Mouse (Mus musculus) heart, embryonic 15.5 days (tissue): ENCODE data around the gene Polrmt. TPM values are rescaled to one million over a fixed set of nuclear protein-coding genes. Genes with fewer than 3 reads are reported as not detected.
A peak's percentile ranks its signal among the peaks of the same experiment; 100 is the strongest.
"Not testable (repeated sequence)": the region's sequence is repeated elsewhere in the genome, so short reads cannot be mapped to it uniquely, and the experiment has no call there.

Experiments used
- ATAC-seq: fragments of 200-750 bp; cut with Nextera tagmentation; replicated peaks from 2 replicates; pipeline ENCODE4 v1.8.0; 2017; ENCODE audit warnings: low read depth, moderate TSS enrichment; ENCODE audit not compliant: insufficient number of reproducible peaks, insufficient read depth, low FRiP score
- H3K27ac ChIP-seq: fragments of 300-500 bp; sonication (generic); 2 replicates; pipeline ENCODE4 v1.5.1; 2015; ENCODE audit warnings: mild to moderate bottlenecking, inconsistent platforms
- H3K27me3 ChIP-seq: fragments of 300-500 bp; sonication (generic); 2 replicates; pipeline ENCODE4 v1.6.1; 2015; ENCODE audit warnings: inconsistent platforms
- H3K36me3 ChIP-seq: fragments of 300-500 bp; sonication (generic); 2 replicates; pipeline ENCODE4 v1.6.1; 2015; ENCODE audit warnings: mild to moderate bottlenecking, inconsistent platforms
- H3K4me1 ChIP-seq: fragments of 300-500 bp; sonication (generic); replicated peaks from 2 replicates; pipeline ENCODE4 v1.6.1; 2015; ENCODE audit warnings: inconsistent platforms
- H3K4me2 ChIP-seq: fragments of 300-500 bp; sonication (generic); 2 replicates; pipeline ENCODE4 v1.6.1; 2015; ENCODE audit warnings: inconsistent platforms, mild to moderate bottlenecking, moderate library complexity
- H3K4me3 ChIP-seq: fragments of 300-500 bp; sonication (generic); 2 replicates; pipeline ENCODE4 v1.5.1; 2015; ENCODE audit warnings: mild to moderate bottlenecking, inconsistent platforms
- H3K9ac ChIP-seq: fragments of 300-500 bp; sonication (generic); 2 replicates; pipeline ENCODE4 v1.6.1; 2015; ENCODE audit warnings: mild to moderate bottlenecking, inconsistent platforms
- H3K9me3 ChIP-seq: fragments of 300-500 bp; sonication (generic); replicated peaks from 2 replicates; pipeline ENCODE4 v1.6.1; 2016; ENCODE audit warnings: inconsistent platforms
- WGBS: fragments of 180-500 bp; shearing (Covaris S2); methylation state at CpG from one replicate; pipeline ENCODE4 v1.1.7; 2015; ENCODE audit warnings: mixed read lengths; 5-methylcytosine and 5-hydroxymethylcytosine counted together
- polyA plus RNA-seq: library from polyadenylated mRNA; unstranded; fragments of >200 nt; fragmentation: Nextera tagmentation; extraction: Ambion mirVana; gene quantifications from 2 replicates; pipeline ENCODE4 v1.2.1, GENCODE M21; 2015

Gene Polrmt
- polyA plus RNA-seq, 1 experiment from 2014 or later: 30.0 TPM

- H3K36me3 ChIP-seq: peaks cover 44% of the 10 kb centered on the region
- not testable (repeated sequence) for H3K9me3 ChIP-seq, H3K27me3 ChIP-seq
Observed at GRCm38 (mm10) chr10:79759675-79760074, 13.3 kb upstream of the Polrmt start.

GRCm38 (mm10) chr10:79756660-79757059 is 10.3 kb upstream of the Polrmt start:
- Histone ChIP-seq H3K4me1 (peaks cover 8% of the 10 kb centered on the region), H3K9me3 (no peaks in the 10 kb centered on the region), H3K4me2 (no peak overlapping the region), H3K9ac (no peak overlapping the region), H3K36me3 (peaks cover 39% of the 10 kb centered on the region), H3K4me3 (no peak overlapping the region), H3K27ac (no peak overlapping the region), H3K27me3 (no peaks in the 10 kb centered on the region)
- no peak for ATAC-seq
- 86% methylated on average over 24 of the region's 24 CpGs for WGBS

More at GRCm38 (mm10) chr10:79759675-79760074, 13.3 kb upstream of the Polrmt start:
- H3K27ac ChIP-seq, H3K4me2 ChIP-seq, H3K4me3 ChIP-seq, H3K9ac ChIP-seq, ATAC-seq: not testable (repeated sequence)
- WGBS: 91% methylated on average over 1 of the region's 1 CpGs
- peaks cover 27% of the 10 kb centered on the region for H3K4me1 ChIP-seq

- 88% methylated on average over 3 of the region's 3 CpGs for WGBS
- Histone ChIP-seq H3K9ac (no peak overlapping the region), H3K9me3 (no peaks in the 10 kb centered on the region), H3K4me3 (no peak overlapping the region), H3K27ac (no peak overlapping the region), H3K27me3 (no peaks in the 10 kb centered on the region), H3K4me1 (peaks cover 8% of the 10 kb centered on the region), H3K36me3 (peaks cover 31% of the 10 kb centered on the region), H3K4me2 (no peak overlapping the region)
- no peak for ATAC-seq
Observed at GRCm38 (mm10) chr10:79755854-79756253, 9.5 kb upstream of the Polrmt start.

- Histone ChIP-seq H3K9ac (peak within 1 kb of the TSS; percentile 49), H3K27me3 (no peaks in the 10 kb centered on the region)
Observed at GRCm38 (mm10) chr10:79754856-79755516, 8.6 kb upstream of the Polrmt start, which contains the start of gene Fgf22. Fgf22 (plus strand) TSS chr10:79755076.

GRCm38 (mm10) chr10:79748496-79748895 is 2.1 kb upstream of the Polrmt start:
- H3K27ac ChIP-seq: no peak overlapping the region
- H3K27me3 ChIP-seq: no peaks in the 10 kb centered on the region
- H3K4me3 ChIP-seq: no peak overlapping the region
- H3K4me1 ChIP-seq: peaks cover 15% of the 10 kb centered on the region
- 65% methylated on average over 6 of the region's 6 CpGs for WGBS
- H3K9me3 ChIP-seq: no peaks in the 10 kb centered on the region
- ATAC-seq: no peak
- H3K36me3 ChIP-seq: peaks cover under 1% of the 10 kb centered on the region; the same call in 1 of the 2 replicates
- H3K4me2 ChIP-seq: no peak overlapping the region
- H3K9ac ChIP-seq: no peak overlapping the region

More at GRCm38 (mm10) chr10:79754856-79755516, 8.6 kb upstream of the Polrmt start, which contains the start of gene Fgf22:
- Histone ChIP-seq H3K27ac (no peak within 1 kb of the TSS), H3K36me3 (peaks cover 22% of the 10 kb centered on the region), H3K9me3 (no peaks in the 10 kb centered on the region), H3K4me1 (peaks cover 8% of the 10 kb centered on the region), H3K4me3 (peak within 1 kb of the TSS; percentile 40), H3K4me2 (peak within 1 kb of the TSS; percentile 76)
- 1% methylated on average over 36 of the region's 36 CpGs for WGBS
- ATAC-seq: peak; percentile 71

DNA sequence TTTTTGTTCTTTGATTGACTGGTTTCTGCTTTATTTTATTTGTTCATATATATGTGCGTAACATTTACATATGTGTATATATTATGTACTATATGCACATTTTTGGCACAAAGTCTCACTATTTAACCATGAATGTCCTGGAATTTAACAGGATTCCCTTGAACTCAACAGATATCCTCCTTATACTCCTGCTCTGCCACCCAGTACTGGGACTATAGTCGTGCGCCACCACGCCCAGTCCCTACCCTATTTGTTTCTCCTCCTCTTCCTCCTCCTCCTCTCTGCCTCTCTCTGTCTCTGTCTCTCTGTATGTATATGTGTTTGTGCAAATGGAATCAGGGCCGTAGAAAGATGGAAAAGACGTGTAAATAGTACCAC is 382 bp upstream of the Polrmt start:
- peak overlapping the region; percentile 75 for H3K4me3 ChIP-seq

GRCm38 (mm10) chr10:79745411-79745810 is 970 bp downstream of the Polrmt start:
- Histone ChIP-seq H3K4me2 (peak overlapping the region; percentile 77), H3K27ac (no peak overlapping the region), H3K36me3 (peaks cover 29% of the 10 kb centered on the region), H3K4me1 (peaks cover 15% of the 10 kb centered on the region), H3K4me3 (peak overlapping the region; percentile 75), H3K9ac (no peak overlapping the region), H3K9me3 (no peaks in the 10 kb centered on the region; the same call in 1 of the 2 replicates), H3K27me3 (no peaks in the 10 kb centered on the region)
- WGBS: 91% methylated on average over 3 of the region's 3 CpGs
- ATAC-seq: no peak

More for the DNA sequence above, 382 bp upstream of the Polrmt start:
- no peaks in the 10 kb centered on the region for H3K9me3 ChIP-seq
- no peak overlapping the region; the same call in 1 of the 2 replicates for H3K27ac ChIP-seq
- H3K9ac ChIP-seq: no peak overlapping the region
- 21% methylated on average over 6 of the region's 6 CpGs for WGBS
- peaks cover 16% of the 10 kb centered on the region for H3K36me3 ChIP-seq
- peaks cover 15% of the 10 kb centered on the region for H3K4me1 ChIP-seq
- no peaks in the 10 kb centered on the region for H3K27me3 ChIP-seq
- H3K4me2 ChIP-seq: peak overlapping the region; percentile 61
- ATAC-seq: peak; percentile 28; the same call in 1 of the 2 replicates

DNA sequence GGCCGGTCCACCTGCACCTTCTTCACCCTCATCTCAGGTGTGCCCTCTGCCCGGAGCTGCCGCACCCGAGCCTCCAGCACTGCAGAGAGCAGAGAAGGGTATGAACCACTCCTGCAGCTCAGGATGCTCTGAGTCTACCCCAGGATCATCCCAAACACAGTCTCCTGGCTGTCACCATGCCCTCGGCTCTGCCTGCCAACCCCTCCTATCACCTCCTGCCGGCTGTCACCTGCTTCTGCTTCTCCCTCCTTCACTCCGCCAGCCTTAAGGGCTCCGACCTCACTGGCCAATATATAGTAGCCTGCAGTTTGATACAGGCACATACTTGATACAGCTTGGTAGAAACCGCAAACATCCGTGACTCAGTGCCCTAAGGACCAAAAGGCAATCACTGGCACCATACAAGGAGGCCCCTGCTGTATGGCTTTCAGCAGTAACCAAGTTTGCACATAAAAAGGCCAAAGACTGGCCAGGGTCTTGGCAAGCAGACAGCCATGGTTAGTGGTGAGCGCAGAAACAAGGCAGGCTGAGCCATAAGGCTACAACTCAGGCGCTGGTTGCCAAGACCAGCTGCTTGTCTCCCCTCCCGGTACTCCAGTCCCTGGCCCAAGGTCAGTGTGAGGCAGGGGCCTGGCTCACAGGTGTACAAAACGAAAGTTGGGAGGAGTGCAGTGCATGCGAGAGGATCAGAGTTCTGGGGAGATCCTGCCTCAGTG is 2.6 kb downstream of the Polrmt start:
- peaks cover 15% of the 10 kb centered on the region for H3K4me1 ChIP-seq
- H3K4me3 ChIP-seq: no peak overlapping the region
- ATAC-seq: no peak
- H3K9ac ChIP-seq: no peak overlapping the region
- H3K36me3 ChIP-seq: peaks cover 45% of the 10 kb centered on the region
- no peak overlapping the region for H3K4me2 ChIP-seq
- H3K9me3 ChIP-seq: peaks cover 15% of the 10 kb centered on the region; the same call in 1 of the 2 replicates
- WGBS: 92% methylated on average over 15 of the region's 15 CpGs
- H3K27me3 ChIP-seq: no peaks in the 10 kb centered on the region
- no peak overlapping the region for H3K27ac ChIP-seq

- 87% methylated on average over 11 of the region's 11 CpGs for WGBS
- Histone ChIP-seq H3K36me3 (peaks cover 52% of the 10 kb centered on the region), H3K4me2 (no peak overlapping the region), H3K9ac (no peak overlapping the region), H3K4me1 (peaks cover 15% of the 10 kb centered on the region), H3K27me3 (no peaks in the 10 kb centered on the region), H3K9me3 (peaks cover 20% of the 10 kb centered on the region; the same call in 1 of the 2 replicates), H3K27ac (no peak overlapping the region), H3K4me3 (no peak overlapping the region)
- ATAC-seq: no peak
Observed at GRCm38 (mm10) chr10:79743161-79743560, 3.2 kb downstream of the Polrmt start.

DNA sequence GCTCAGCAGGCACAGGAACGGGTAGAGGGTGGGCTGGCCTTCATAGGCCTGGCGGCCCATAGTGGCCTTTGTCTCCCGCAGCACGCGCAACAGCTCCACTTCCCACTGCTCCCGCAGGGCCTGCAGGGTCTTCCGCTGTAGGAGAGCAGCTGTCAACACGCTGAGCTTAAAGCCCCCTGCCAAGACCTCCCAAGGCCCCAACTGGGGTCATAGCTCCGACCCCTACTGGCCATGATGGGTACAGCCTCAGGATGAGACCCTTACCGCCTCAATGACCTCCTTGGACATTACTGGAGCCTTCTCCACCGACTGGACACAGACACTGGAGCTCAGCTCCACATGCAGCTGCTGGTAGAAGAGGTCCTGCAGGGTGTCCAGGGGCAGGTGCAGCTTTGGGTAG is 5.5 kb downstream of the Polrmt start:
- no peak for ATAC-seq
- 75% methylated on average over 11 of the region's 11 CpGs for WGBS
- H3K27ac ChIP-seq: no peak overlapping the region
- no peak overlapping the region for H3K4me3 ChIP-seq
- no peak overlapping the region for H3K9ac ChIP-seq
- H3K4me1 ChIP-seq: peaks cover 7% of the 10 kb centered on the region
- H3K9me3 ChIP-seq: peaks cover 23% of the 10 kb centered on the region; the same call in 1 of the 2 replicates
- no peak overlapping the region for H3K4me2 ChIP-seq
- H3K27me3 ChIP-seq: peaks cover 5% of the 10 kb centered on the region; the same call in 1 of the 2 replicates
- peaks cover 75% of the 10 kb centered on the region for H3K36me3 ChIP-seq

DNA sequence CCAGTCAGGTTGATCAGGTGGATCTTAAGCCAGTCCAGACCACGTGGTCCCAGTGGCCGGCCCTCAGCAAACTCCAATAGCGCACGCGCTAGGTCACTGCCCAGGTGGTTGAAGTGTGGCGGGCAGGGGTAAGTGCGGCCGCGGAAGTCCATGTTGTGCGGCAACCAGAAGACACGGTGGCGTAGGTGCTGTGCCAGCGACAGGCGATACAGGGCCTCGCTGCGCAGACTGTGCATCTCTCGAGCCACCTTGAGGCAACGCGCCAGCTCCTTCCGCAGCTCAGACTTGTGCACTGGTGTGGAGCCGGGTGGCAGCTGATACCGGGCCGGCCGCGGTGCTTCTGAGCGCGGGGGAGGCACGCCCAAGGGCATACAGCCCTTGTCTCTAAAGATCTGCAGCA is 7.1 kb downstream of the Polrmt start:
- Histone ChIP-seq H3K4me2 (no peak overlapping the region), H3K9me3 (peaks cover 23% of the 10 kb centered on the region; the same call in 1 of the 2 replicates), H3K27me3 (peaks cover 9% of the 10 kb centered on the region; the same call in 1 of the 2 replicates), H3K36me3 (peaks cover 88% of the 10 kb centered on the region), H3K27ac (no peak overlapping the region), H3K4me1 (0 out of 2 replicates have a peak, but pooled peaks cover 7% of the 10 kb centered on the region), H3K4me3 (no peak overlapping the region), H3K9ac (no peak overlapping the region)
- no peak for ATAC-seq
- WGBS: 95% methylated on average over 28 of the region's 28 CpGs
